Mouse (Mus musculus) C3H10T1/2 (cell line): Measurements from ENCODE around the gene Pi16. TPM values are rescaled to one million over a fixed set of nuclear protein-coding genes. Genes with fewer than 3 reads are reported as not detected.

Experiments
- polyA plus RNA-seq, 2 experiments: library from polyadenylated mRNA; unstranded; fragments of >200 nt; fragmentation: generic; extraction: Trizol; gene quantifications; one replicate each; pipeline ENCODE4 v1.2.1; 2012; ENCODE audit warnings: missing spikeins in 2 of 2

Gene Pi16
- 10 to 100 TPM in 1 of 2 experiments, under 1 TPM in 1; 0.09 to 16.2 TPM for polyA plus RNA-seq

GRCm38 (mm10) chr17:29317380-29317779, at the start of gene Pi16:
Gene Pi16, plus strand, starts transcription at chr17:29317680.

DNA sequence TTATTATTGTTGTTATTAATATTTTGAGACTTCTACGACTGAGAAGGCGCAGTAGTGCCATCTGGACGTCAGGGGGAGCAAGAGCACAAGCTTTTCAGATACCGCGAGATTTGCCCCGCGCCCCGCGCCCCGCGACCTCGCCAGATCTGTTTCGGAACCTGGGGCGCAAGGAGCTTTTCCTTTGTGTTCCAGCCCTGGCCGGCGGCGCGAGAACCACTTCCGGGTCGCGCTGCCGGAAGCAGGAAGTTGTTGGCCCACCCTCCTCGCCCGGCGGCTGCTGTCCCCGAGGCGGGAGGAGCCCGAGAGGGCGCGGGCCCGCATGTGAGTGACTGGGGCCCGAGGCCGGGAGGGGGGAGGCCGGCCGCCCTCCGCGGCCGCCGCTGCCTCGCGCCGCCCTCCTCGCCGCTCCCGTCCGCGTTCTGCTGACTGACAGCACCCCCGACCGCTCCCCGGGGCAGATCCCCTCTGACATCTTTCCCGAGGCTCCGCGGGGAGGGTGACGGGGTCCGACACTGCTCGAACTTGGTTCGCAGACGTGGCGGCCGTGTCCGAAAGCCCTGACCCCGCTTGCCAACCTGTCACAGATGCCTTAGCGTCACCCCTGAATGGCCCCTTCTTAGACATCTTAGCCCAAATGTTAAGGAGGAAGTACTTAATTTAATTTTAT, 48.7 kb upstream of the Pi16 start, which contains the start of gene BC004004:
Gene BC004004, plus strand, starts transcription at position 107 of the 667 bp plus-strand sequence.

DNA sequence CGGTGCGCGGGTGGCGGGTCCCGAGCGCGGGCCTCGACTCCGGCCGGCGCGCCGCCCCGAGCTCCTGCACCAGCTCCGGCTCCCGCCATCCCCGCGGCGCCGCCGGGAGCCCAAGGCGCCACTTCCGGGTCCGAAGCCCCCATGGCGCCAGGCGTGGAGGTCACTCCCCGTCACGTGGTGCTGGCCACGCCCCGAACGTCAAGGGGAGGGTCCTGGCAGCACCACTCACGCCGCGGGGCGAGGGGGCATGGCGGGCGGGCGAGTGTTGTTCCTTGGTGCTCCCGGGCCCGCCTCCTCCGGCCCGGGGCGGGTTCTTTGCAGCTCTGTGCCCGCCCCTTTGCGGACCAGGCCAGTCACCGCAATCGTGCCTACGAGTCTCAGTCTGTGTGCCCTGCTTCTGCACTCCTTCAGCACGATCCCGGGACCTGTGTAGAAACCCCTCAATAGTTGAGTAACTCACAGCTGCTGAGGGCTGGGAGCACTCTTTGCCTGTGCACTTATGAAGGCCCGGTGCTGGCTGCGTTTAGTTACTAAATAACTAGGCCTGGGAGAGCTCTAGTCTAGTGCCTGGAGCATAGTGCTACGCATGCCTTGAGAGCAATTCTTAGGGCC, 30.3 kb downstream of the Pi16 start, which contains the start of gene Mtch1:
Gene Mtch1, minus strand, starts transcription at position 290 of the 612 bp plus-strand sequence.

DNA sequence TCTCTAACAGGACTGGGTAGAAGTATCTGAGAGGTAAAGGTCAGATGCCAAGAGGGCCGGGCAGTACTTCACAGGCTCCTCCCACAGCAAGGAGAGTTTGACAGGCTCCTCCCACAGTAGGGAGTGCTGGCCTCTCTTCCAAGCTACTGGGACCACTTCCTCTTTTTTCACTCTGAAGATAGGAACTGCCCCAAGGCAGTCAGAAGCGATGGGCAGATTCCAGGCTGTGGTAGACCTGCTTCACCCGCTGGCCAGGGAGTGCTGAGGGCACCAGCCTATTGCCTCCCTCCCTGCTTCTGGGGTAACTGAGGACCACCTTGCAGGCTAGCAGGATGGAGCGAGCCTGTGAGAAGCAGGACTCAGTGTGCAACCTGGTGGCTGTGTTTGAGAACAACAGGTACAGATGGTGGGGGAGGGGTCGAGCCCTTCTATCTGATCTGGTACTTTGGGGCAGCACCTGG, 43.3 kb downstream of the Pi16 start, which contains the start of gene Fgd2:
Gene Fgd2, plus strand, starts transcription at position 154 of the 461 bp plus-strand sequence.

Other genes with a start within 250 kb of the Pi16 start
- gene Cdkn1a, start 226.7 kb upstream of the Pi16 start, polyA plus RNA-seq = 100 to 1,000 TPM; 177 to 319 TPM
- gene Rab44, start 203.5 kb upstream of the Pi16 start, polyA plus RNA-seq = under 1 TPM; 0.02 to 0.25 TPM
- gene Cpne5, start 79.5 kb upstream of the Pi16 start, polyA plus RNA-seq = under 1 TPM; 0.13 to 0.22 TPM
- 10 to 100 TPM; 30.8 to 49.3 TPM for gene Ppil1, start 53.5 kb upstream of the Pi16 start, polyA plus RNA-seq
- gene BC004004, start 48.9 kb upstream of the Pi16 start, polyA plus RNA-seq = 100 to 1,000 TPM in 1 of 2 experiments, 10 to 100 TPM in 1; 57.7 to 148 TPM
- gene Mtch1, start 30.3 kb downstream of the Pi16 start, polyA plus RNA-seq = 1,000 to 10,000 TPM in 1 of 2 experiments, 100 to 1,000 TPM in 1; 971 to 1,016 TPM
- gene Fgd2, start 43.2 kb downstream of the Pi16 start, polyA plus RNA-seq = 1 to 10 TPM in 1 of 2 experiments, under 1 TPM in 1; 0.19 to 2.1 TPM
- 1 to 10 TPM; 2.5 to 4.2 TPM for gene Pim1, start 173.1 kb downstream of the Pi16 start, polyA plus RNA-seq
- gene Gm17657, start 232.0 kb downstream of the Pi16 start, polyA plus RNA-seq = not detected
- 10 to 100 TPM in 1 of 2 experiments, 1 to 10 TPM in 1; 5.3 to 12.6 TPM for gene Tbc1d22b, start 232.1 kb downstream of the Pi16 start, polyA plus RNA-seq
- gene Tmem217, start 234.7 kb downstream of the Pi16 start, polyA plus RNA-seq = under 1 TPM in 1 of 2 experiments, not detected in 1; 0.05 TPM